Comparison of ENCODE assay signal across 15 mouse cellular contexts in the genomic region with DNA sequence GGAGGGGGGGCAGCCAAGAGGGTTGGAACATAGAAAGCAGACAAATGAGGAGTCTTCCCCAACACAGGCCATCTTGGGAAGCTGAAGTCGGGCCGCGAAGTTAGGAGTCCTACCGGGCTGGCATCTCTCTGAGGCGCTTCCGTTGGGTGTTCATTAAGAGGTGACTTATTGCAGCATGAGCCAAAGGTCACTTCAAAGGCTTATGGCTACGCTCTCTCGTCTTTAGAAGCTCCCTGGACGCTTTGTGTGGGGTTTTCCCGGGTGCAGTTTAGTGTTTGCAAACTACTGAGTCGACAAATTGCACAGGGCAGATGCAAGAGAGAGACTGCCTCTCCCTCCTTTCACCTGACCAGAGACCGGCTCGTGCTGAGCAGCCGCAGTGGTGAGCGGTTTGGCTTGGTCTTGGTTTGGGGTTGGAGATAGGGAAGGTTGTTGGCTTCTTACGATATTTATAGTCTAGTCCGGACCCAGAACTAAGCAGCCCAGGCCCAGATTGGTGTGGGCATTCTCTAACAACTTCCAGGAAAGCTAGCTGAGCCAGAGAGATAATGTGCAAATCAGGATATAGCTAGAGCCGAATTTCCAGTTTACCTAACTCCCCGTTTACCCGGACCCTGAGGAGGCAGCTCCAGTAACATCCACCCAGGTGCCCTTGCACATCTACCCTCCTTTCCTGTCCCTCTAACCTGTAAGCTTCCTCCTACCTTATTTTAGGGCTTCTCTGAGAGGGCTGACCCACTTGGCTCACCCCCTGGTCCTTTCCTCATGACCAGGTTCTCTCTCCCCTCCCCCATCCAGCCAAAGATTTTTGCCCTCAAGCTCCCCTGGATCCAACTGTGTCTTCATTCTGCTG. TPM values are rescaled to one million over a fixed set of nuclear protein-coding genes. Genes with fewer than 3 reads are reported as not detected.
A peak's percentile ranks its signal among the peaks of the same experiment; 100 is the strongest.
DNase-seq lines count a peak whose midpoint lies in the region; ATAC-seq lines count a peak whose summit lies in the region.
"Had no signal": no experiment of that assay in that cellular context is flagged by ENCODE, and none has a peak within 500 bp of the region (broad histone marks: within the 10 kb centered on the region; RNA-seq: fewer than 3 reads in every experiment).

No protein-coding gene starts in this region.

- H3K9ac ChIP-seq in hindbrain, embryonic 13.5 days = peak overlapping the region; percentile 96
- H3K9ac ChIP-seq in liver, embryonic 11.5 days (ENCODE audit: low read depth, low read length) = no peak overlapping the region

- H3K27ac ChIP-seq in hindbrain, embryonic 13.5 days = peak overlapping the region; percentile 99
- H3K27ac ChIP-seq in liver, embryonic 11.5 days (ENCODE audit: low read depth, low read length) = no peak overlapping the region

- H3K4me2 ChIP-seq in hindbrain, embryonic 13.5 days = peak overlapping the region; percentile 83
- no peak overlapping the region for H3K4me2 ChIP-seq in liver, embryonic 11.5 days

- peak overlapping the region; percentile 51 for H3K4me3 ChIP-seq in hindbrain, embryonic 13.5 days
- H3K4me3 ChIP-seq in liver, embryonic 11.5 days (ENCODE audit: low read depth, low read length) = no peak overlapping the region
- H3K4me3 ChIP-seq: megakaryocyte, embryonic 14.5 days had no signal

- H3K4me1 ChIP-seq in hindbrain, embryonic 13.5 days (replicated peaks) = peaks cover 37% of the 10 kb centered on the region
- no peaks in the 10 kb centered on the region; the same call in 1 of the 2 replicates for H3K4me1 ChIP-seq in liver, embryonic 11.5 days (replicated peaks; ENCODE audit: control insufficient read depth, insufficient read depth, low read length)

- peaks cover 86% of the 10 kb centered on the region for H3K27me3 ChIP-seq in hindbrain, embryonic 13.5 days
- H3K27me3 ChIP-seq in liver, embryonic 11.5 days (replicated peaks; ENCODE audit: control insufficient read depth, insufficient read depth, low read length) = peaks cover 98% of the 10 kb centered on the region

- ATAC-seq in hindbrain, embryonic 13.5 days (ENCODE audit: low FRiP score) = no peak
- no peak for ATAC-seq in megakaryocyte, adult 5-6 weeks (ENCODE audit: poor library complexity, severe bottlenecking)
- ATAC-seq in liver, embryonic 11.5 days (replicated peaks; ENCODE audit: low FRiP score) = no peak

- under 1% methylated on average over 20 of the region's 20 CpGs for WGBS in hindbrain, embryonic 13.5 days
- WGBS in liver, embryonic 11.5 days = 4% methylated on average over 20 of the region's 20 CpGs

- peak; percentile 3 for DNase-seq in ovary, postnatal 36 days (ENCODE audit: low spot score)
- no peak for DNase-seq in ovary, postnatal 14 days (ENCODE audit: low spot score)
- DNase-seq in kidney, postnatal 36 days = peak; percentile 38 to 39
- no peak for DNase-seq in liver, embryonic 11.5 days (ENCODE audit: low spot score)
- DNase-seq in cerebellum, adult 18-20 months = no peak
- DNase-seq: cerebellum, postnatal 36 days; gastrocnemius, postnatal 14 days had no signal

- no peaks in the 10 kb centered on the region for H3K9me3 ChIP-seq in hindbrain, embryonic 13.5 days
- no peaks in the 10 kb centered on the region for H3K9me3 ChIP-seq in liver, embryonic 11.5 days (ENCODE audit: control insufficient read depth, low read length)

- 0 out of 2 replicates have a peak, but pooled peaks cover 4% of the 10 kb centered on the region for H3K36me3 ChIP-seq in hindbrain, embryonic 13.5 days
- H3K36me3 ChIP-seq in liver, embryonic 11.5 days (ENCODE audit: control insufficient read depth, insufficient read depth, low read length) = no peaks in the 10 kb centered on the region

RNA-seq across cellular contexts. Expression of a gene that starts 12.3 kb away (rescaled TPM):
- 1.3 and 1.5 TPM in 2 replicates for polyA plus RNA-seq in hindbrain, embryonic 13.5 days (2015; fragmentation: Nextera tagmentation; extraction: Ambion mirVana)
- total RNA-seq in megakaryocyte, adult 5-6 weeks (2015) = not detected in 2 replicates
- total RNA-seq in megakaryocyte, adult 5-6 weeks (2017) = not detected in 2 replicates
- polyA plus RNA-seq in liver, embryonic 11.5 days (2014; fragmentation: Nextera tagmentation; extraction: Ambion mirVana) = not detected in 2 replicates
- total RNA-seq: left cerebral cortex, postnatal 14 days had no signal
- polyA plus RNA-seq: heart, embryonic 16.5 days; liver, embryonic 16.5 days had no signal

RNA-seq across cellular contexts. Expression of a gene that starts 23.9 kb away (rescaled TPM):
- 1.6 and 2.5 TPM in 2 replicates for polyA plus RNA-seq in hindbrain, embryonic 13.5 days (2015; fragmentation: Nextera tagmentation; extraction: Ambion mirVana)
- total RNA-seq in megakaryocyte, adult 5-6 weeks (2015) = not detected in 2 replicates
- not detected in 2 replicates for total RNA-seq in megakaryocyte, adult 5-6 weeks (2017)
- 0.11 TPM in 1 of 2 replicates, not detected in the other for polyA plus RNA-seq in liver, embryonic 11.5 days (2014; fragmentation: Nextera tagmentation; extraction: Ambion mirVana)
- total RNA-seq: gastrocnemius, postnatal 14 days; left cerebral cortex, postnatal 14 days had no signal
- polyA plus RNA-seq: heart, embryonic 16.5 days; large intestine, adult 2 months; liver, embryonic 16.5 days; small intestine, adult 2 months had no signal

RNA-seq across cellular contexts. Expression of a gene that starts 27.1 kb away (rescaled TPM):
- polyA plus RNA-seq in hindbrain, embryonic 13.5 days (2015; fragmentation: Nextera tagmentation; extraction: Ambion mirVana) = 4.1 and 4.2 TPM in 2 replicates
- not detected in 2 replicates for total RNA-seq in megakaryocyte, adult 5-6 weeks (2015)
- not detected in 2 replicates for total RNA-seq in megakaryocyte, adult 5-6 weeks (2017)
- polyA plus RNA-seq in liver, embryonic 11.5 days (2014; fragmentation: Nextera tagmentation; extraction: Ambion mirVana) = 0.14 and 0.18 TPM in 2 replicates
- total RNA-seq: left cerebral cortex, postnatal 14 days had no signal
- polyA plus RNA-seq: liver, embryonic 16.5 days had no signal

RNA-seq across cellular contexts. Expression of a gene that starts 27.1 kb away (rescaled TPM):
- 76.0 and 82.5 TPM in 2 replicates for polyA plus RNA-seq in hindbrain, embryonic 13.5 days (2015; fragmentation: Nextera tagmentation; extraction: Ambion mirVana)
- not detected in 2 replicates for total RNA-seq in megakaryocyte, adult 5-6 weeks (2015)
- total RNA-seq in megakaryocyte, adult 5-6 weeks (2017) = 0.26 TPM in 1 of 2 replicates, not detected in the other
- polyA plus RNA-seq in liver, embryonic 11.5 days (2014; fragmentation: Nextera tagmentation; extraction: Ambion mirVana) = 0.47 and 0.87 TPM in 2 replicates
- total RNA-seq: gastrocnemius, postnatal 14 days; left cerebral cortex, postnatal 14 days had no signal

RNA-seq across cellular contexts. Expression of a gene that starts 34.4 kb away (rescaled TPM):
- 0.79 and 1.5 TPM in 2 replicates for polyA plus RNA-seq in hindbrain, embryonic 13.5 days (2015; fragmentation: Nextera tagmentation; extraction: Ambion mirVana)
- total RNA-seq in megakaryocyte, adult 5-6 weeks (2015) = not detected in 2 replicates
- not detected in 2 replicates for total RNA-seq in megakaryocyte, adult 5-6 weeks (2017)
- 0.82 and 1.2 TPM in 2 replicates for polyA plus RNA-seq in liver, embryonic 11.5 days (2014; fragmentation: Nextera tagmentation; extraction: Ambion mirVana)
- total RNA-seq: left cerebral cortex, postnatal 14 days had no signal

Comparison
In these comparisons a context has a peak if more than half of its experiments do, and no peak if none do; other contexts are left out.
1. DNase-seq: peak in ovary, postnatal 36 days (single experiment) and kidney, postnatal 36 days (2 of 2); none in ovary, postnatal 14 days (single experiment), liver, embryonic 11.5 days (single experiment) and cerebellum, adult 18-20 months (0 of 2).